Mouse (Mus musculus) cerebellum, adult (tissue): ENCODE measurements around the gene Fut2.

Experiments
- ATAC-seq: cut with Nextera tagmentation; 2 replicates; pipeline ENCODE4 v1.9.2; 2017; ENCODE audit warnings: mild to moderate bottlenecking, moderate library complexity, mixed read lengths; ENCODE audit not compliant: insufficient number of reproducible peaks, low FRiP score, low TSS enrichment

The Fut2 gene

DNA sequence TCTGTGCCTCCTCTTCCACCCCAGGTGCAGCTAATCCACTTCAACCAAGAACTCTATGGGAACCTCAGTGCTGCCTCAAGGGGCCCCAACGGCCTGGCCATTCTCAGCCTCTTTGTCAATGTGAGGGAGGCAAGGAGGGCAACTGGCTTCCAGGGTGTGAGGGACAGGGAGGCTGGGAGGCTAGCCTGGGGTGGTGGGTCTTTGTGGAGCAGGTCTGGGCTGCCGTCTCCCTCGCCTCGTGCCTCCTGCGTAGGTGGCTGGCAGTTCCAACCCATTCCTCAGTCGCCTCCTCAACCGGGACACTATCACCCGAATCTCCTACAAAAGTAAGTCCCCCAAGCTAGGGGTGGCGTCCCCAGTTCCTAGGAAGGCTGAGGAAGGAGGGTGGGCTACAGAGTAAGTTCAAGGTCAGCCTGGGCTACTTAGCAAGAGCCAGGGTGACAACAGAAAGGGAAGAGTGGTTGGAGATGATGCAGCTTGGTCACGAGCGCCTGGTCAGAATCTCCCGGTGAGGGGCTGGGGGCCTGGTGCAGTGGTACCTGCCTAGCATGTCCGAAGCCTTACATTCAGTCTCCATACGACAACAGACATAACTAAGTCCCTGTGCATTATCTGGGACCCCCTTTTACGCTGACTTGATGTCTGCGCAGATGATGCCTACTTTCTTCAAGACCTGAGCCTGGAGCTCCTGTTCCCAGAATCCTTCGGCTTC is 36.8 kb upstream of the Fut2 start:
- ATAC-seq, result no peak

DNA sequence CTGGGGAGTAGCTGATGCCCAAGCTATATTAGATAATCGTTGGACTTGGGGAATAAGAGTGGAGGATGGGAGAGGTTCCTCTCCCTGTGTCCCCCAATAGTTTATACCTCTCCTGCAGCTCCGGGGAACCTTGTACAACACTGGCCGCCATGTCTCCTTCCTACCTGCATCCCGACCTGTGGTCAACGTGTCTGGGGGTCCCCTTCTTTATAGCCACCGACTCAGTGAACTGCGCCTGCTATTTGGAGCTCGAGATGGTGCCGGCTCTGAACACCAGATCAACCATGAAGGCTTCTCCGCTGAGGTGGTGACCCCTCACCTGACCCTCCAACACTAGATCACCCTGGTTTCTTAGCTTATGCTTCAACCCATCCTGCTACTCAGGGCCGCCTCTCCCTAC is 36.1 kb upstream of the Fut2 start:
- ATAC-seq, result no peak

DNA sequence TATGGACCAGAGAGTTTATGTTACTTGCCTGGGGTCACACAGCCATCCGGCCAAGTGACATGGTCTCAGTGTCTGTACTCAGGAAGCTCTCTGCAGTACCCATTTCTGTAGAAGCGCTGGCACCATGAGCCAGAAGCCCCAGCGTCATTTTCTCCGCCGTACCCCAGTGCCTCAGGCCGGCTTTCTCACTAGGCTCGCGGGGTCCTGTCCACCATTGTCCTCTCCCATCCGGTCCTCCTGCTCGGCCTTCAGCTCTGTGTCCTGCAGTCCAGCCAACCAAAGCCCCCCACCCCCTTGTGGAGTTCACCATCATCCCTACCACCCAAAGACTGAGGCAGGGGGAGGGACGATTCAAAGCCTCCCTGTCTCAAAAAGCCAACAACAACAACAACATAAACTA is 35.4 kb upstream of the Fut2 start:
- no peak for ATAC-seq

DNA sequence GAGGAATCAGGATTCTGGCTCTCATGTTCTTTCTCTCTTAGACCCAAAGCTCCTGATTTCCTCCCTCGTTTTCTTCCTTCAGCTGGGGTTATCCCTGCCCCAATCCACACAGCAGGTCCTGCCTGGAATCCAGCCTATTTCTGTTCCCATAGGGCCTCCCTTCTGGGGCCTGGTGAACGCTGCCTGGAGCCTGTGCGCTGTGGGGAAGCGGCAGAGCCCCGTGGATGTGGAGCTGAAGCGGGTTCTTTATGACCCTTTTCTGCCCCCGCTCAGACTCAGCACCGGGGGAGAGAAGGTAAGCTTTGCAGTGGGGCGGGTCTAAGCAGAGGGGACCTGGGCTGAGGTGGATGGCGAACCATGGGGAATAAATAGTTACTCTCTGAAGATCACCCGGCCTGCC is 34.9 kb upstream of the Fut2 start:
- no peak for ATAC-seq

DNA sequence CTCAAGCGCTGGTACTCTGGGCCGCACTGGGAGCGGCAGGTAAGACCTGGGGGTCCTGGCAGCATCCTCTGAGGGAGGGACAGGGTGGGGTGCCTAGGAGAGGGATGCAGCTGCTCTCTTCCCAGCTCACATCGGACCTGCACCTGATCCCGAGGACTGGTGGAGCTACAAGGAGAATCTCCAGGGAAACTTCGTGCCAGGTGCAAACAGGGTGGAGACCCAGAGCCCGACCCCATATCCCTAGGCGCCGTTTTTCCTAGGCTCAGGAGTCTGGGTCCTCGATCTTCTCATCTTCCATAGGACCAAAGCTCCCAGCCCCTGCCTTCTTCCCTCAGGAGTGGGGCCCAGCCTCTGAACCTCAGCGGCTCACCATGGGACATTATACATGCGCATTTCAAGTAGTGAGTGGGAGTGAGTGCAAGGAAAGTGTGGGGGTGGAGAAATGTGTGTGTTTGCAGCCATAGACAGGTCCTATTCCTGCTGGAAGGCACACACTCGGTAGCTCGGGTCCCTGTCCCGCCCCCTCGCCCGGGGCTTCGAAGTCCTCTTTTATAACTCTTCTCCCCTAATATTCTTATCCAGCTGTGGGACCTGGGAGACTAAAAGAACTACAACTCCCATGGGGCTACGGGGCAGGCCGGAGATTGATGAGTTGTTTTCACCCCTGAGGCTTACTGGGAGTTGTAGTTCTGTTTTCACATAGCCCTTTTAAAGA is 34.3 kb upstream of the Fut2 start:
- peak; percentile 13; the same call in 1 of the 2 replicates for ATAC-seq

DNA sequence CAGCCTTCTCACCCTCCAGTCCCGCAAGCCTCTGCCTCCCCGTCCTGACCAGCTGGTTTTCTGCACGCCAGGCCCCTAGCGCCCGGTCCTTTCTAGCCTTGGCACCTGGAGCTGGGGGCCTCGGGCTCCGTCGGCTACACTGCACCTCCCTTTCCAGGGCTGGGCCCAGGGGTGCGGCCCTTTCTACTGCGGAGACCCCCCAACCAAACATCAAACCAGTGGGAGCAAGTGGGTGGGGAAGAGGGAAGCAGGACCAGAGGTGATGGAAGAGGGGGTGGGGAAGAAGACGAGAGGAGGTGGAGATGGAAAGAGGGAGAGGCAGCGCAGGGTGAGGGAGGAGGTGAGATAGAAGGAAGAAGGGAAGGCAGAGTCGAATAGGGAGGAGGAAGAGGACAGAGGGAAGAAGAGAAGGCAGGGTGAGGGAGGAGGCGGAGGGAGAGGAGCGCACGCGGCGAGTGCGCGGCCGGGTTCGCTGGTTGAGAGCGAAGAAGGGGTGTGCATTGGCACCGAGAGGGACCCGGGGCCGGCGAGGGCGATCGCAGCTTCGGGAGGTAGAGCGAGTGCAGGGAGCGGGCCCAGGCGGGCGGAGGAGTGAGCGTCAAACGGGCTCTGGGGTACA is 33.4 kb upstream of the Fut2 start, which contains the start of gene Car11:
Gene Car11, plus strand, starts transcription at position 321 of the 619 bp plus-strand sequence.
- ATAC-seq, result no peak

DNA sequence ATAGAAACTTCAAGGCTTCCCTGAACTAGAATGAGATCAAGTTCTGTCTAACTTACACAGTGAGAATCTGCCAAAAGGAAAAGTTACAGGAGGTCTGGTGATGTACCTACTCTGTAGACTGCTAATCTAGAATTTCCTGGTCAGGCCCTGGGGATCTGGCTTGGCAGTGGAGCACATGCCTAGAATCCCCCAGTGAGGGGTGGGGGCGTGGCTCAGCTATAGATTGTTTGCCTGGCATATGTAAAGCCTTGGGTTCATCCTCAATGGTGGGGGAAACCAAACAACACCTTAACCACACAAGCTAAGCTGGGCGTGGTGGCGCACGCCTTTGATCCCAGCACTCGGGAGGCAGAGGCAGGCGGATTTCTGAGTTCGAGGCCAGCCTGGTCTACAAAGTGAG is 31.7 kb upstream of the Fut2 start:
- no peak for ATAC-seq

DNA sequence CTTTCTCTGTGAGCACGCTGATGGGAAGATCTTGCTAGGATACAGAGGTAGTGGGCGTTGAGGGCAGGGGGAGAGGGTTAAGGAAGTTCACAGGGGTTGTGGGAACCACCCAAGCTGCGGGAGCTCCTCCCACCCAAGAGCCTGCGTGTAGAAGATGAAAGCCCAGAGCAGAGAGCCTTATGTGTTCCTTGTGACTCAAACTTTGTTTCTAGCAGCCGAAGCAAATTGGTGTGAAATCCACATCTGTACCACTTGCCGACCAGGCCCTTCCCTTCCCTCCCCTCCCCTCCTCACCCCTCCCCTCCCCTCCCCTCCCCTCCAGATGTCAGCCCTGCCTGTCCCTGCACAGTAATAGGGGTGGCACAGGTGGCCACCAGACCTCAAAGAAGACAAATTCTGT is 28.9 kb upstream of the Fut2 start:
- ATAC-seq, result no peak

DNA sequence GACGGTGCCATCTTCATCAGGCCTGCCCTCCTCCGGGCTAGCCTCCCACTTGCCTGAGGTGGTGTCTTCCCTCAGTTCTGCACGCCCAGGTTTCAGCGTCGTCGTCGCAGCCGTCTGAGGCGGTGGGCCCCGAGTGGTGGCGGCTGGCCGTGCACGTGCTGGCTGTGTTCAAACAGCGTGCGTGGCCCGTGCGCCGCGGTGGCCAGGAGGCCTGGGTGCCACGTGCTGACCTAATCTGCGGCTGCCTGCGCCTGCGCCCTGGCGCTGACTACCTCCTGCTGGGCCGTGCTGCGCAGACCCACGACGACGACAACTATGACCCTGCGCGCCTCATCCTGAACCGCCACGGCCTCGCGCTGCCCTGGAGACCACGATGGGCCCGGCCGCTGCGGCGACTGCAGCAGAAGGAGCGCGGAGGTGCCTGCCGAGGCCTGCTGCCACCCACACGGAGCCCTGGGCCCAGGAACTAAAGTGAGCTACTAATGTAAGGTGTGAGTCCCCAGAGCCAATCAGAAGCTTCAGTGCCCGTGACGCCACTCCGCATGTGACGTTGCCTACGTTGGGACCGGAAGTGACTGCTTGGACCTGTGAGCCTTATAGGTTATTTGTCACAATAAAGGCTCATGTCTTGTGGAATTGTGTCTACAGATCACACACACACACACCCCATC is 27.9 kb upstream of the Fut2 start, which contains the start of gene Sec1:
Gene Sec1, minus strand, starts transcription at position 482 of the 671 bp plus-strand sequence.
- ATAC-seq, result no peak

DNA sequence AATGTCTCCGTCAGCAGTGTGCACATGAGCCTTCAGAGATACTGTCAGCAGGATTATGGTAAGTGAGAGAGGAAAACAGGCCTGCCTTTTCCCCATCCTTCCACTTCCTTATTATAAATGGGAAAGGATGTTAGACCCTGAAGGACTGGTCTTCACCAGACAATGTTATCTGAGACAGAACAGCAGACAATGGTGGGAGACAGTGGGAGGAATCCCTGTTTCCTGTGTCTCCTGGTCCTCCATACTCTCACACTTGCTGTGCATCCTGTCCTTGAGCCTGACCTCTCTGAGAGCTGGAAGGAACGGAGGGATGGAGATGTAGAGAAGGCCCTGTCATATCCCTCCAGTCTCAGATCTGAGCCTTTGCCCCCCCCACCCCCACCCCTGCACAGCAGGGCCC is 26.2 kb upstream of the Fut2 start:
- no peak for ATAC-seq

DNA sequence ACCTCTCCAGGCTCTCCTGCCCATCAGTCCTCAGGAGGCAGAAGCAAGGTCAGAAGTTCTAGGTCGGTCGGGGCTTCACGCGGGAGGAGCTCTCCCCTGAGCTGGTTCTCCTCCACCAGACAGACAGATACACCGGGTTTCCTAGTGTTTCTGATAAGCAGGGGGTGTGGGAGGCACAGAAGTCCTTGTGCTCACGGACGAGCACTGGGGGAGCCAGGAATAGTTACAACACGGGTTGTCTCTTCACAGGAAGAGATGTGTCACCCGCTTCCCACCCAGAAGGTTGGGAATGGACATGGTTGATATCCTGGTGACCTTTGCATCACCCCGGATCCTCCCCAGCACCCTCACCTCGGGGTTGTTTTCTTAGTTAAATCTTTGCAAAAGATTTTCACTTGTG is 23.6 kb upstream of the Fut2 start:
- ATAC-seq, result no peak

DNA sequence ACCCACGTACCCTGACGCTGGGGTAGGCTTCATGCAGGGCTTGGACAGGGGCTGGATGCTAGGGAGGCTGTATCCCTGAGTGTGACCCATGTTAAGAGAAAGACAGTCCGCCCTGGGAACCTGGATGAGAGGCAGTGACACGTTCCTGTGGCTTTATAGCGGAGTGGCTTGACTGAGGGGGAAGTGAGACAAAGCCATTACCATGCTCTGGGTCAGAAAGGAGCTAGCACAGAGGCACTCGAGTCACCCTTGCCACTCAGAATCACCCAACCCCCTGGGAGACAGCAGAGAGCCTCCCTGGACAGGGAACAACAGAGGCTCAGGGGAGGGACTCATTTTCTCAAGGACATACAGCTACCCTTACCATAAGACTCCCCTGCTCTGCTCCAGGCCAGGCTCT is 22.9 kb upstream of the Fut2 start:
- ATAC-seq, result no peak

DNA sequence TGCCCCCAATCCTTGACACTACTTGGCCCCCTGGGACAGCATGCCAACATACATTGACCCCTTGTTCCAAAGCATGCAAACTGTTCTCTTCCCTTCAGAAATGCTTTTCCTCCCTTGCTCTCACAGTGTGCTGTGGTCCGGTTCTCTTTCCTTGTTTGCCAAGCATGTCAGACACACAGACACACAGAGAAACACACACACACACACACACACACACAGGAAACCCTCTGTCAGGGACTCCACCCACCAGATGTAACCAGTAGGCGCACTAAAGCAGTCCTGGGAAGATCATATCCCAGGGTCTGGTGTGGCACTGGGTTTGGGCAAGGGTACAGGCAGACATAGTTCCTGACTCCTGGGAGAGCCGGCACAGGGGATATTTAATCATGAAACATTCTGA is 20.6 kb upstream of the Fut2 start:
- ATAC-seq, result no peak

DNA sequence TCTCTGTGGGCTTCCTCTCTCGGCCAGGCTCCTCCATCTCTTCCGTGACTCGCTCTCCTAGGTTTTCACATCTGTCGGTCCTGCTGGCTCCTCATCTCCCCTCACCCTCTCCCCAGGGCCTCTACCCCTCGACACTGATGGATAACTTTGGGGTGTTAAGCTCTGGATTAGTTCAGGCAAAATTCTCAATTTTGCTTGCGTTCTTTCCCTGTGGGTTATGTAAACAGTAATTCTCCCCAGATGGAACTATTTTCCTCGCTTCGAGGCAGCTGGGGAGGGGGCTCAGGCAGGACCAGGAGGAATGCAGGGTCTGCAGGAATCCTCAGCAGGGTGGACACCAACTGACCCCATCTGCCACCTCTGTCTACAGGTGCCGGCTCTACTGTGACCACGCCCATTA is 19.6 kb upstream of the Fut2 start:
- ATAC-seq, result no peak

DNA sequence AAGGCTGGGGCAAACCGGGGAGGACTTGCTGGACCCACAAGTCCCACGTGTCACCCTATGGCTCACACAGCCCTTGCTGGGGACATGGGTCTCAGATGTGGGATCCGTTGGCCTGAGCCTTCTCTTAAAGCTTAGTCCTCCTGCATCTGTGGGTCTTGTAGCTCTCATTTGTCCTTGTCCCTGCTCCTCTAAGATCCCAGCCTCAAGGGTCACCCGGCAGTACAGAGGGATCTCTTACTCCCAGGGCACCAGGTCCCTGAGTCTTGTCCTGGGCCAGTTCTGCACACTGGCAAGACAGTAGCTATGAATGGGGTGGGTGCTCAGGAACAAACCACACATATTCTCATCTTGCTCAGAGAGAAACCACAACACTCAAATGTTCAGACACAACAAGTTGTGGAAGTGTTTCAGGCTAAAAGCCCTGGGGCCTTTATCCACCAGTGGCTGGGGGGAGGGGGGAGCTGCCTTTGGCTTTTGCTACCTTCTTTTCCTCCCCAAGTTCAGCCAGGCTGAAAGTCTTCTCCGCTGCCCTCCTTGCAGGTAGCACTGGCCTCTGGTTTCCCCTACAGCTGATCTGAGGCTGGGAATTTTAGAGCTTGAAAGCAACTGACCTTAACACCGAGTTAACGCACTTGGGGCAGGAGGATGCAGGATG is 17.3 kb upstream of the Fut2 start, which contains the start of gene Ntn5:
Gene Ntn5, plus strand, starts transcription at position 627 of the 655 bp plus-strand sequence.
- ATAC-seq, result no peak

DNA sequence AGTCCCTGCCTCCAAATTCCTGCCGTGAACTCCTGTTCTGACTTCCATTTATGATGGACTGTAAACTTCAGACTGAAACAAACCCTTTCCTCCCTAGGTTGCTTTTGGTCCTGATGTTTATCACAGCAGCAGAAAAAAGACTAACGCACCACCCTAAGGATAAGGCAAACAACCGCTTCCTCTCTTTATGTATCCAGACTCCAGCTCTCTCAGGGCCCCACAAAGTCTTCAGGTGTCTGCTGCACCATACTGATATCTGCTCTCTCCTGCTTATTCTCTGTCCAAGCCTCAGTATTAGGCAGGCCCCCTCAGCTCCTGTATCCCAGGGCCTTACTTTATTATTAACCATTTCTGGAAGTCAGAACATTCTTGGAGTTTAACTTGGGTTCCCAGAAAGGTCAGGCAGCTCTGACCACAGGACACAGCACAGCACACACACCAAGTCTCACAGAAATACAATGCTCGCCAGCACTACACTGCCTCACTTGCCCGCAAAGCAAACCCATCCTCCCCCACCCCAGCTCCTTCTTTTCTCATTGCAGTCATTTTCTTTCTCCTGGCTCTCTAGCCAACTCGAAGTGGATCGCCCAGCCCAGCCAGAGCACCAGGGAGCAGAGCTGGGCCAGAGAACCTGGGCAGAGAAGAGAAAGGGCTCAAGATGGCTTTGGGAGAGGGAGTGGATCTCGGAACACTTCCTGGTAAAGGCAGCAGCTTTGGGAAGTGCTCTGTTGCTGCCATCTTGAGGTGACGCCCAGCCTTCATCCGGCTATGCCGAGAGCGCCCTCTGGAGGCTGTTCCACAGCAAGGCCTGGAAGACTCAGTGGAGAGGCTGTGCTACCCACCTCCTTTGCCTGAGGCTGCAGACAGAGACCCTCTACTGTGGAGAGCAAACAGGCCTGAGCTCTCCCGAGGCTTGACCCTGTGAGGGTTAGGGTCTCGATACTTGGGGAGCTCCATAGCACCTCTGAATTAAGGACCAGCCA is 16.2 kb upstream of the Fut2 start:
- ATAC-seq, result peak; percentile 71; the same call in 1 of the 2 replicates

DNA sequence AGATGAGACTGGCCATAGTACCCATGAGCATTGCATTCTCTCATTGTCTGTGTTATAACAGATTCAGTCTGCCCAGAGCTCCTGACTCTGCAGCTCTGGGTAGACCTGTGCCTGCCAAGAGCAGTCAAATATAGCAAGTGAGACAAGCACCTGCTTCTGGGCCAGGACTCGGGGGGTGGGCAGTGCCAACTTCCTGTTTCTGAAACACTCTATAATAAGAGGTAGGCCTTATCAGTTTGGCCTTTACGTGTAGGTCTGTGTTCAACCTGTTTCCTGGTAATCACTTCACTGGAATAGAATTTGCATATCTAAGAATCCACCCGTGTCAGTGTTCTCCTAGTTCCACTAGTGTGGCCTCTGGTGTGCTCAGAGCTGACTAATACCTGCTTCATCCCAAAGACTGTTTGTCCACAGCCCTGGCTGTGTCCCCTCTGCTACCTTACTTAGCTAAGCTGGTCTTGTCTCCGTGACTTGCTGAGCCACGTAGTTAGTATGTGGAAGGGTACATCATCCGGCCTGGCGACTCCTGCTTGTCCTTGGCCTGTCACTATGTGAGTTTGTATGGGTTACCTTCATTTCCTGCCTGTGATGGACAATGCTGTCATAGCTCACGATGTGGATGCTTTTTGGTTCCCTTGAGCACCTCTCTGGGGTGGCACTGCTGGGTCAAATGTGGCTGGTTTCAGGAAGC is 15.0 kb upstream of the Fut2 start:
- no peak for ATAC-seq

DNA sequence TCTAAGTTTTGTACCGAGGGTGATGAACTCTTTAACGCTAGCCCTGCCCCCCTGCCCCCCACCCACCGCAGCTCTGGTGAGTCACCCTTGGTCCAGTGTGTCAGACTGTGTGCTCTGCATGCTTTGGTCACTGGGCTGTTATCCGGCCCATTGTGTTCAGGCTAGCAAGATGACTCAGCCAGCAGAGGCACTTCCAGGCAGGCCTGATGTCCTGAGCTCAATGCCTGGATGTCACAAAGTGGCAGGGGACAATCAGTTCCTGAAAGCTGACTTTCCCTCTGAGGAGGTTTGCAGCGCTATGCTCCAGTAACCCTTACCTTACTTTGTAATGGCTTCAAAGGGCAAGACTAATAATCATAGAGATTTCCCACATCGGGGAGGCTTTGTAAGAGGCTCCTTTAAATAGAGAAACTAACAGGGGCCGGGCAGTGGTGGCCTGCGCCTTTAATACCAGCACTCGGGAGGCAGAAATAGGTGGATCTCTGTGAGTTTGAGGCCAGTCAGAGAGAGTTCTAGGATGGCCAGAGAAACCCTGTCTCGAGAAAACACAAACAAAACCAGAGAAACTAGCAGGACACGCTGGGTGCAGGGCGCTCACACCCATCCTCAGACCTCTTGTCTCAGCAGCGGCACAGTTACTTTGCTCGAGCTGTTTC is 13.9 kb upstream of the Fut2 start:
- ATAC-seq, result no peak
